Mouse (Mus musculus) liver, postnatal 0 days (tissue): ENCODE results near the gene Ssna1.

ENCODE experiments used
- CTCF ChIP-seq: sonication (generic); IDR thresholded peaks from 2 replicates; pipeline ENCODE4 v1.5.1; 2016; ENCODE audit warnings: antibody characterized with exemption, low read depth
- EP300 ChIP-seq: IDR thresholded peaks from 2 replicates; pipeline ENCODE4 v1.6.1; 2016; ENCODE audit warnings: antibody characterized with exemption, low read depth, mild to moderate bottlenecking

DNA sequence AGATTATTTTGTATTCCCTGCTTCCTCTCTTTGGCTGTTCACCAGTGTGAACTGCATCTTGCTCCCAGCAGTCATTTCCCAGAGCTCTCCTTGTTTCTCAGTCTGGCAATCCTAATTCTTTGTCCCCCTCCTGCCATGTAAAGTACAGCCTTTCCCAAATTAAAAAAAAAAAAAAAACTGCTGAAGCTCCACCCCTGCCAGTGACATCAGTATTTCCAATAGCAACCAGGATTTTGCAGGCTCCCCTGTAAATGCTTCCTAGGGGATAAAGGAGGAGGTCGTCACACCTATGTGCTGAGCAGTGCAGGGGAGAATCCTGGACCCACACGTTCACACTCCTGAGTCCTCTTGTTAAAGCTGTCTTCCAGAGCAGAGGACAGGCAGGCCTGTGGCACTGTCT lies 47.8 kb upstream of the Ssna1 start:
- TF ChIP-seq CTCF (no peak), EP300 (no peak)
